Mouse (Mus musculus) spleen, adult 2 months (tissue): ENCODE measurements around the gene Peli2.

Source experiments
- CTCF ChIP-seq: fragments of 200-500 bp; IDR thresholded peaks from 2 replicates; pipeline ENCODE4 v1.5.1; 2011; ENCODE audit warnings: mild to moderate bottlenecking, inconsistent platforms; ENCODE audit not compliant: insufficient read depth, insufficient read length, insufficient replicate concordance; ENCODE audit errors: extremely low read depth
- POLR2A ChIP-seq: fragments of 200-500 bp; IDR thresholded peaks from 2 replicates; pipeline ENCODE4 v1.6.1; 2011; ENCODE audit warnings: low read depth, low read length, inconsistent platforms

DNA sequence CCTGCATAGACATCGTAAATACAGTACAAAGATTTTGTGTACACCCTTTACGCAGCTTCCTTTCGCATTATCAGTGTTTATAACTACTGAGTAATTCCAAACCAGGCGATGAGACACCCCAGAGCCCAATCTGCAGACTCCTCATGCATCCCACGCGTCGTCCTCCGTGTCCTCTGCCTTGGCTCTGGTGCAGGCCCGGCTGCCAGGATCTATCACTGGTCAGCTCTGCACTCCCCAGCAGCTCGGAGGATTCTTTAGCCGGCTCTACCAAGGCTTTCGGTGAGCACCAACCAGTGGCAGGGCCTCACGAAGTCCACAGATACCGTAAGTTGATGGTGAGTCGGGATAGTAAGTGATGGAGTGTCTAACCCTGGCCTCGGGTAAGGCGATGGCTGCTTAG, 23.7 kb downstream of the Peli2 start:
- TF ChIP-seq CTCF (no peak), POLR2A (no peak)
